Mouse (Mus musculus): ENCODE results near the gene Olfr571. TPM values are rescaled to one million over a fixed set of nuclear protein-coding genes. Genes with fewer than 3 reads are reported as not detected.

The Olfr571 gene
- not detected in 2 replicates for polyA plus RNA-seq (2015; fragmentation: Nextera tagmentation; extraction: Ambion mirVana)

DNA sequence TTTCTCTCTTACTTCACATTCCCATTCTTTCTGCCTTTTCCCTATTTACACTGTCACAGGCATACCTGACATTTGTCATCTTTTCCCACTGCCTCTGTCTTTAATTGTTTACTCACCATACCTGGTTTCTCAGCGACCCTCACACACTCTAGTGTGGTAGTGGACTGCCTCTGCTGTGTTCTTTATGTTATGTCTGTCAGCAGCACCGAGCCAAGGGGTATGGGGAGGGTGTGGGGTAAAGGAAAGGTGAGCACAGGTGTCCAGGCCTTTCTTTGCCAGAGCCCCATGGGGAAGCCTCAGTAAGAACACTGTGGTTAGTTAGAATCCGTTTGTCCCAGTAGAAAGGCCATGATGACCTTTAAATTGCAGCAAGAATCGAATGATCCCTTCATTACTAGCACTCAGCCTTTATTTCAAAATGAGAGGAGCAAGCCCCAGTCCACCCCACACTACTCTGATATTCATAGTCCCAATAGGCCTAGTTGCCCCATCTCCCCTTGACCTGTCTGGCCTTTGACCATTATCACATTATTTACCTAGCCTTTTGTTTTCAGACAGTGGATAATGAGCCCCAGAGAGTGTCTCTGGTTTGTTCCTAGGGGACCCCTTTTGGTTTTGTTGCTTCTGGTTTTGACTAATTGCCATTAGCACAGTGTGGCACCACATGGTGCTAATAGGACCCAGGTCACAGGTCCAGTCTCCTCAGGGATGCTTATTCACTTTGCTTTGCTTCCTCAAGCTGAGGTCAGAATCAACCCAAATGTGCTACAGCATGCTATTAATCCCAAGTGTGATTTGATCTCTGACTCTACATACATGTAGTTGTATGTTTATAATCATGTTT lies at the start of gene Olfr571:
Gene Olfr571 (minus strand): TSS at position 505 of the 844 bp plus-strand sequence.
- Histone ChIP-seq H3K27ac (replicated peaks) (no peak within 1 kb of the TSS), H3K9ac (no peak within 1 kb of the TSS), H3K4me2 (no peak within 1 kb of the TSS; the same call in 1 of the 2 replicates), H3K4me3 (no peak within 1 kb of the TSS), H3K9me3 (no peaks in the 10 kb centered on the region), H3K36me3 (no peaks in the 10 kb centered on the region), H3K27me3 (replicated peaks) (no peaks in the 10 kb centered on the region), H3K4me1 (peaks cover 12% of the 10 kb centered on the region)
- 65% methylated on average over 4 of the region's 4 CpGs for WGBS
- ATAC-seq (ENCODE audit: extremely low read depth, insufficient number of reproducible peaks, low FRiP score, low TSS enrichment) = no peak

DNA sequence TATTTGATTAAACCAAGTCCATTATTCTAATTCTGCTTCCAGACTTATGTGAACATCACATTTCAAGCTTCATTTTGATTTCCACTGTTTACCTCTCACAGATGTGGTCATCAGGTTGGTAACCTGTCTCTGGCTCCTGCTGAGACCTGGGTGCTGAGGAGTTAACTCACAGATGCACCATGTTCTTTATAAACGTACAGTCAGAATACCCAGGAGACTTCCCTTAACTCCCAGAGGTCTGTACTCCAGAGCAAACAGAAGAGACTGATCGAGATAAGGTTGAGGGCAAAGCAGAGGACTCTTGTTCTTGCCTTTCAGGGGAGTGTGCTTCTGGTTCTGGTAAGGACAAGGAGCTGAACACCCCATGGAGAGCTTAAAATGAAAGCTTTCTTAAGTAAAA lies 45.0 kb upstream of the Olfr571 start, which contains the start of gene Olfr576:
Gene Olfr576 (plus strand): TSS at position 301 of the 400 bp plus-strand sequence.
- no peak for ATAC-seq (ENCODE audit: extremely low read depth, insufficient number of reproducible peaks, low FRiP score, low TSS enrichment)
- H3K27ac ChIP-seq (replicated peaks) = no peak within 1 kb of the TSS
- WGBS = 11% methylated on average over 2 of the region's 2 CpGs

DNA sequence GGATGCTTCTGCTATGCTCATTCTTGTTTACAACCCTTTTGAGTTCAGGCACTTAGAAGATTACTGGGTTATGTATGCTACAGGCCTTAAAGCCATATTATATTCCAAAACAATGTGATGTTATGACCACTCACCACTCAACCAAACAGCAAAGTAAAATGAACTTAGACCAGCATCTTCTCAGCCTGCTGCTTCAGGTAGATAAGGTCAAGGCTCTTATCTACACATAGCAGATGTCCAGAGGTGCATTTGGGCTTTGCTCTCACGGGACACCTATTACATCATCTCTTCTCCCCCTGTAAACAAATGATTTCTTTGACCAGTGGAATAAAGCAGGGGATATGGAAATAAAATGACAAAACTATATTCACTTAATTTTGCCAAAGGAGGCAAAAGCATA lies 41.3 kb upstream of the Olfr571 start, which contains the start of gene Olfr575:
Gene Olfr575 (minus strand): TSS at position 183 of the 400 bp plus-strand sequence.
- H3K27me3 ChIP-seq (replicated peaks) = no peaks in the 10 kb centered on the region
- no peak within 1 kb of the TSS for H3K4me3 ChIP-seq
- no peak within 1 kb of the TSS for H3K9ac ChIP-seq
- H3K9me3 ChIP-seq = no peaks in the 10 kb centered on the region
- WGBS = 39% methylated on average over 1 of the region's 1 CpGs
- H3K27ac ChIP-seq (replicated peaks) = 0 out of 2 replicates have a peak within 1 kb of the TSS, but pooled peaks have one; percentile 15
- no peak within 1 kb of the TSS for H3K4me2 ChIP-seq
- no peaks in the 10 kb centered on the region for H3K36me3 ChIP-seq
- peak; percentile 95 for ATAC-seq (ENCODE audit: extremely low read depth, insufficient number of reproducible peaks, low FRiP score, low TSS enrichment)
- no peaks in the 10 kb centered on the region for H3K4me1 ChIP-seq

More for the DNA sequence above, 45.0 kb upstream of the Olfr571 start, which contains the start of gene Olfr576:
- Histone ChIP-seq H3K27me3 (replicated peaks) (no peaks in the 10 kb centered on the region), H3K36me3 (no peaks in the 10 kb centered on the region), H3K9ac (no peak within 1 kb of the TSS), H3K4me3 (no peak within 1 kb of the TSS), H3K9me3 (no peaks in the 10 kb centered on the region), H3K4me1 (peaks cover 3% of the 10 kb centered on the region), H3K4me2 (no peak within 1 kb of the TSS)

DNA sequence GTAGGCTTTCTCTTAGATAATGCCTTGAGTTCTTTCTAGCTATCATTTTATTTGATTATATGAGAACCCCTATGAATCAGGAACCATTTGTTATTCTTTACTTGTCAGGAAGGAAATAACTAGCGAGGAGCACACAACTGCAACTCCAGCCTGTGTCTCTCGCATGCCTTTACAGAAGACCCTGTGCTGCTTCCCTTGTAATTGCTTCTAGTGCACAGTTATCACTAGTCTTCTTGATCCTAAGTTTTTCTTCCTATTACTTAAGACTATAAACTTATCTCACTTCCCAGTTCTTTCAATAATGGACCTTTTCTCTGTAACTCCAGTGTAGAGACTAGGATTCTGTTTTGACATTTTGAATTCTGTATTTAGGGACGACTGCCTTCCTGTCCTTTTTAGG lies 40.8 kb upstream of the Olfr571 start:
- no peaks in the 10 kb centered on the region for H3K36me3 ChIP-seq
- H3K4me2 ChIP-seq = no peak overlapping the region
- 0 out of 2 replicates have a peak overlapping the region, but pooled peaks have one; percentile 15 for H3K27ac ChIP-seq (replicated peaks)
- H3K27me3 ChIP-seq (replicated peaks) = no peaks in the 10 kb centered on the region
- no peak for ATAC-seq (ENCODE audit: extremely low read depth, insufficient number of reproducible peaks, low FRiP score, low TSS enrichment)
- 64% methylated on average over 3 of the region's 3 CpGs for WGBS
- H3K4me1 ChIP-seq = no peaks in the 10 kb centered on the region
- no peak overlapping the region for H3K4me3 ChIP-seq
- H3K9me3 ChIP-seq = no peaks in the 10 kb centered on the region
- H3K9ac ChIP-seq = no peak overlapping the region

DNA sequence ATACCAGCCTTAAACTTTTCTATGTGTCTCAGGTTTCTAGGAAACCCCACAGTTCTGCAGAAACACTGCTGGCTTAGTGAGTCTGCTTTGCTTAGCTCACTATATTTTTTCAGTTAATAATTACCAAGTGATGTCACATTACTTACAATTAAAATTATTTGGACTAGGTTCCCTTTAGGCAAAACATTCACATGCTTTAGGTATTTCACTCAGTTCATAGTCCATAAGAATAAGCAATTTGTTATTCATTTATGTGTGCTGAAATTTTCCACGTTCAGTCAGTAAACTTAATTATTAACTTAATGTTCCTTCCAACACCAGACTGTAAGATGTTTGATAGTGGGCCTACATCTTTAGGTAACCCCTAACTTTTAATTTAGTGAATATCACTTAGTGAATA lies 33.4 kb upstream of the Olfr571 start:
- H3K27ac ChIP-seq (replicated peaks) = no peak overlapping the region
- H3K4me2 ChIP-seq = no peak overlapping the region
- no peaks in the 10 kb centered on the region for H3K4me1 ChIP-seq
- H3K4me3 ChIP-seq = no peak overlapping the region
- ATAC-seq (ENCODE audit: extremely low read depth, insufficient number of reproducible peaks, low FRiP score, low TSS enrichment) = no peak
- H3K36me3 ChIP-seq = no peaks in the 10 kb centered on the region
- H3K27me3 ChIP-seq (replicated peaks) = no peaks in the 10 kb centered on the region
- H3K9me3 ChIP-seq = no peaks in the 10 kb centered on the region
- no peak overlapping the region for H3K9ac ChIP-seq
- 72% methylated on average over 1 of the region's 1 CpGs for WGBS

DNA sequence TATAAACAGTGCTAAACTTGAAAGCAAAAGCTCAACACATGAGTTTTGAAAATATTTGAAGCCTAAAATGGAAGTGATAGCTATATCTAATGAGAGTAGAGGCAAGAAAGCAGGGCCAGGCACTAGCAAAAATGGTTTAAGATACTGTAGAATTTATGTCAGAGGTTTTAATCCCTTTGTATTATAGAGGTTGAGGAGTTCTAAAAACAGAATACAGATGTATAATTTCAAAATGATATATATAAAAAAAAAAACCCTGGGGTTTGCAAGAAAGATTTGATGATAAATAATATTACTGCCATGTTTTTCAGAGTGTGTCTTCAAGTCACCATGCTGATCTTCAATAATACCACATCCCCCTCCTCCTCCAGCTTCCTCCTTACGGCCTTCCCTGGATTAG lies 30.8 kb upstream of the Olfr571 start, which contains the start of gene Olfr574:
Gene Olfr574 (plus strand): TSS at position 301 of the 400 bp plus-strand sequence.
- 93% methylated on average over 1 of the region's 1 CpGs for WGBS
- no peak for ATAC-seq (ENCODE audit: extremely low read depth, insufficient number of reproducible peaks, low FRiP score, low TSS enrichment)

DNA sequence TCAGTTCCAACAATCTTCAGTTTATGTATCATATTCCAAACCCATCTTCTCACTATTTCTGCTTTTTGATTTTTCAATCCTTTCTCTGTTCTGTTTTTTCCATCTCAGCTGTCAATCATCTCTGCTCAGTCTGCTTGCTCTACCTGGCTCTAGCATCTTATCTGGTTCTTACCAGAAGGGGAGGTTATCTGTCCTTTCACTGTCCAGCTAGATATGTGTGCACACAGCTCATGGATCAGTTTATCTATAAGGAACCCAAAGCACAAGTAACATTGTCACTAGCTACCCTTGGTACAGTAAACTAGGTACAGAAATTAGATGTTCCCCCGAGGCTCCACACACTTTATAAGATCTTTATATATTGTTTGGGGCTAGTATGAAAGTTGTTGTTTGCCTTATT lies 26.1 kb upstream of the Olfr571 start:
- Histone ChIP-seq H3K9ac (no peak overlapping the region), H3K4me3 (no peak overlapping the region), H3K4me2 (no peak overlapping the region), H3K27ac (replicated peaks) (no peak overlapping the region), H3K9me3 (no peaks in the 10 kb centered on the region), H3K4me1 (no peaks in the 10 kb centered on the region), H3K27me3 (replicated peaks) (no peaks in the 10 kb centered on the region), H3K36me3 (no peaks in the 10 kb centered on the region)
- ATAC-seq (ENCODE audit: extremely low read depth, insufficient number of reproducible peaks, low FRiP score, low TSS enrichment) = no peak
- WGBS = 63% methylated on average over 1 of the region's 1 CpGs

More for the DNA sequence above, 30.8 kb upstream of the Olfr571 start, which contains the start of gene Olfr574:
- no peaks in the 10 kb centered on the region for H3K27me3 ChIP-seq (replicated peaks)
- no peaks in the 10 kb centered on the region for H3K36me3 ChIP-seq
- H3K9ac ChIP-seq = no peak within 1 kb of the TSS
- H3K4me3 ChIP-seq = no peak within 1 kb of the TSS
- no peak within 1 kb of the TSS for H3K27ac ChIP-seq (replicated peaks)
- no peaks in the 10 kb centered on the region for H3K4me1 ChIP-seq
- H3K9me3 ChIP-seq = no peaks in the 10 kb centered on the region
- no peak within 1 kb of the TSS for H3K4me2 ChIP-seq

DNA sequence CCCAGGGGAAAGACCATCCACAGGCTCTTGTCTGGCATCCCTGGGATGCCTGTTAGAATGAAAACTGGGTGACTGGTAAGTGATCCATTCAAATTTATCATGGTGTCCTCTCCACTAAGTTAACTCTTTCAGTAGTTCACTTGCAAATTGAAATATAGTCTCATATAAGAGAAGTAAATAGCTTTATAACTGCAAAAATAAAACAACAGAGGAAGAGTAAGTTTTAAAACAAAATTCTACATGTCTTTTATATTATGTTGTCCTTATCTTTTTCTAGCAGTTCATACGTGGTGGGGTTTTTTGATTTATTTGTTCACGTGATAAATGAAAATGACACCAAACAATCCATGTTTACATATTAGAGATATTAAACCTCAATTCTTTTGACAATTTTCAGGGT lies 25.1 kb upstream of the Olfr571 start, which contains the start of gene Olfr573-ps1:
Gene Olfr573-ps1 (minus strand): TSS at position 101 of the 400 bp plus-strand sequence.
- Histone ChIP-seq H3K4me1 (no peaks in the 10 kb centered on the region), H3K4me3 (no peak within 1 kb of the TSS), H3K9me3 (no peaks in the 10 kb centered on the region), H3K4me2 (no peak within 1 kb of the TSS), H3K36me3 (no peaks in the 10 kb centered on the region), H3K27me3 (replicated peaks) (no peaks in the 10 kb centered on the region), H3K27ac (replicated peaks) (no peak within 1 kb of the TSS), H3K9ac (no peak within 1 kb of the TSS)
- ATAC-seq (ENCODE audit: extremely low read depth, insufficient number of reproducible peaks, low FRiP score, low TSS enrichment) = no peak
- WGBS = 77% methylated on average over 2 of the region's 2 CpGs

DNA sequence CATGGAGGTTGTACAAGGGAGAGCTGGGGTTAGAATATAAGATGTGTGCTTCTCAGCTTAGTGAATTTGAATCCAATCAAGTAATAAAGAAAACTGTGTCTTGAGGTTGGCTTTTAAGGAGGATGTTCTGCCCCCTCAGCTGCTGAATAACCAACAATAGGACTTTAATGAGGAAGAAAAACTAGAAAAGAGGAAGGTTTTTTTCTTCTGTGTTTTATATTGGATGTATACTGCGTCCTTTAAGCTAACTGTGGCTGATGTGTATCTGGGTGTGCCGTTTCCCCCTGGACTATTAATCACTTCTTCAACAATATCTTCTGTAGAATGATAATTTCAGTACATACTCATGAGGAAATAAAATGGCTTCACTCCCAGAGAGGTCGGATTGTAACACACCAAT lies 9.8 kb upstream of the Olfr571 start:
- no peak for ATAC-seq (ENCODE audit: extremely low read depth, insufficient number of reproducible peaks, low FRiP score, low TSS enrichment)
- WGBS = 59% methylated on average over 3 of the region's 3 CpGs
- Histone ChIP-seq H3K4me3 (no peak overlapping the region), H3K36me3 (no peaks in the 10 kb centered on the region), H3K4me2 (no peak overlapping the region), H3K27ac (replicated peaks) (no peak overlapping the region), H3K27me3 (replicated peaks) (no peaks in the 10 kb centered on the region), H3K9ac (no peak overlapping the region), H3K4me1 (no peaks in the 10 kb centered on the region), H3K9me3 (no peaks in the 10 kb centered on the region)

DNA sequence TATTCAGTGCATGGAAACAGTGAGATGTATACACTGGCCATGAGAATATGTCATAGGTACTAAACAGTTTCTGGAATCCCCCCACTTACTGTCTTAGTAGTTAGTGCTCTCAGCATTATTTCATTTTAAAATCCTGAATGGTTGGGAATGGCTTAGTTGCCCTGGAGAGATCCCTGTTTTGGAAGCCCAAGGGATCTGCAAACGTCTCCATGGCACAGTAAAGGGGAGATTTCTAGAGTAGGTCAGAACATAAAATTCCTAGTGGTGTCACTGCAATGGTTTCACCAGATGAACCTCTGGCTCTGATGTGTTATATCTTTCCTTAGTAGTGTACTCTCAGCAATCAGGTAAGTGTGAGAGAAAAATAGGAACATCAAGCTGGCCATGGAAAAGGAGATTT lies 6.8 kb upstream of the Olfr571 start, which contains the start of gene Olfr572:
Gene Olfr572 (plus strand): TSS at position 301 of the 400 bp plus-strand sequence.
- ATAC-seq (ENCODE audit: extremely low read depth, insufficient number of reproducible peaks, low FRiP score, low TSS enrichment) = no peak
- WGBS = 45% methylated on average over 1 of the region's 1 CpGs
- Histone ChIP-seq H3K9ac (no peak within 1 kb of the TSS), H3K4me1 (no peaks in the 10 kb centered on the region), H3K4me2 (no peak within 1 kb of the TSS), H3K27ac (replicated peaks) (no peak within 1 kb of the TSS), H3K36me3 (no peaks in the 10 kb centered on the region), H3K27me3 (replicated peaks) (no peaks in the 10 kb centered on the region), H3K4me3 (no peak within 1 kb of the TSS), H3K9me3 (no peaks in the 10 kb centered on the region)

DNA sequence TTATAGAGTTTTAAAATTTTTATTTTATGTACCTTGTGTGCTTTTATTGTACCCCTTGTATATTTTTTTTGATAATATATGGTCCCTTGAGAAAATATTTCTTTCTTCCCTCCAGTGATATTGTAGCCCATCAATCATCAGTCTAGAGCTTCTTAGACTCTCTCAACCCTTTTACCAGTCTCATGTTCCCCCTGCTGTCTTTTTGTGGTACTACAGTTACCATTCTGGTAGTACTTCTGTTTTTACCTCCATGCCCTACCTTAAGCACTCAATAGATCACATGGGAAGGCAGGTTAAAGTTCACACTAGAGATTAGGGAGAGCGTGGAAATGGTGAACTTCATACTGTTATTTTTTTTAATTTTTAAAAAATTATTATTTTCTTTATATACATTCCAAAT lies 2.3 kb upstream of the Olfr571 start:
- 6% methylated on average over 1 of the region's 1 CpGs for WGBS
- no peak overlapping the region for H3K27ac ChIP-seq (replicated peaks)
- ATAC-seq (ENCODE audit: extremely low read depth, insufficient number of reproducible peaks, low FRiP score, low TSS enrichment) = 0 out of 2 replicates have a peak, but pooled peaks have one; percentile 19

More for the DNA sequence above, 2.3 kb upstream of the Olfr571 start:
- H3K4me1 ChIP-seq = peaks cover 12% of the 10 kb centered on the region
- no peaks in the 10 kb centered on the region for H3K36me3 ChIP-seq
- no peak overlapping the region for H3K4me3 ChIP-seq
- H3K9ac ChIP-seq = no peak overlapping the region
- no peak overlapping the region for H3K4me2 ChIP-seq
- no peaks in the 10 kb centered on the region for H3K27me3 ChIP-seq (replicated peaks)
- no peaks in the 10 kb centered on the region for H3K9me3 ChIP-seq

Data from heart, embryonic 13.5 days (tissue).